Mouse (Mus musculus) hindbrain, embryonic 15.5 days (tissue): ENCODE measurements around the gene Ap1s3. TPM values are rescaled to one million over a fixed set of nuclear protein-coding genes. Genes with fewer than 3 reads are reported as not detected.

Source experiments
- ATAC-seq: fragments of 200-750 bp; cut with Nextera tagmentation; 2 replicates; pipeline ENCODE4 v1.8.0; 2017; ENCODE audit warnings: low read depth, moderate number of reproducible peaks, moderate TSS enrichment; ENCODE audit not compliant: low FRiP score
- H3K27ac ChIP-seq: fragments of 300-500 bp; sonication (generic); replicated peaks from 2 replicates; pipeline ENCODE4 v1.5.1; 2015; ENCODE audit warnings: mild to moderate bottlenecking, inconsistent platforms
- H3K27me3 ChIP-seq: fragments of 300-500 bp; sonication (generic); 2 replicates; pipeline ENCODE4 v1.6.1; 2015; ENCODE audit warnings: control low read depth, inconsistent platforms
- H3K36me3 ChIP-seq: fragments of 300-500 bp; sonication (generic); 2 replicates; pipeline ENCODE4 v1.6.1; 2015; ENCODE audit warnings: control low read depth, inconsistent platforms
- H3K4me1 ChIP-seq: fragments of 300-500 bp; sonication (generic); replicated peaks from 2 replicates; pipeline ENCODE4 v1.6.1; 2015; ENCODE audit warnings: control low read depth, inconsistent platforms
- H3K4me2 ChIP-seq: fragments of 300-500 bp; sonication (generic); 2 replicates; pipeline ENCODE4 v1.6.1; 2015; ENCODE audit warnings: moderate library complexity, mild to moderate bottlenecking, inconsistent platforms
- H3K4me3 ChIP-seq: fragments of 300-500 bp; sonication (generic); 2 replicates; pipeline ENCODE4 v1.5.1; 2015; ENCODE audit warnings: mild to moderate bottlenecking, inconsistent platforms
- H3K9ac ChIP-seq: fragments of 300-500 bp; sonication (generic); 2 replicates; pipeline ENCODE4 v1.6.1; 2015; ENCODE audit warnings: inconsistent platforms
- H3K9me3 ChIP-seq: fragments of 300-500 bp; sonication (generic); 2 replicates; pipeline ENCODE4 v1.6.1; 2016; ENCODE audit warnings: control low read depth, inconsistent platforms
- WGBS: fragments of 180-500 bp; shearing (Covaris S2); methylation state at CpG from one replicate; pipeline ENCODE4 v1.1.7; 2015; 5-methylcytosine and 5-hydroxymethylcytosine counted together
- polyA plus RNA-seq: library from polyadenylated mRNA; unstranded; fragments of >200 nt; fragmentation: Nextera tagmentation; extraction: Ambion mirVana; gene quantifications from 2 replicates; pipeline ENCODE4 v1.2.1, GENCODE M21; 2015

Gene Ap1s3
- polyA plus RNA-seq, 1 experiment from 2014 or later: 0.12 TPM

DNA sequence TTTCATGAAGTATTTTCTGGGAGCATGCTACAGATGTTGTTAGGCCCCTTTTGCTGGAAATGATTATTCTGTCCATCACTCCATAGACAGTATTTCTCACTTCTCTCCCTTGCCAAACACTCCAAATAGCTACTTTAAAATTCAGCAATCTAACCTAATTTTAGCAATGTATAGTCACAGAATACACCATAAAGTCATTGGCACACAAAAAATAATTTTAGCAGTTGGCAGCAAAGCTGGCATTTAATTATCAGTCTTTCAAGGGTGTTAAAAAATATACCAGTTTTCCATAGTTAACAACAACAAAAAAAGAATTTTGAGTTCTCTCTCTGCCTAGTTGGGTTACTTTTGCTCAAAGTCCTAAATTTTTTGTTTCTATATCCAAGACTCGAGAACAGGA lies 14.4 kb downstream of the Ap1s3 start:
- ATAC-seq: no peak
- Histone ChIP-seq H3K9ac (no peak overlapping the region), H3K4me1 (no peaks in the 10 kb centered on the region), H3K4me2 (no peak overlapping the region), H3K27me3 (no peaks in the 10 kb centered on the region), H3K9me3 (no peaks in the 10 kb centered on the region), H3K27ac (no peak overlapping the region), H3K4me3 (no peak overlapping the region), H3K36me3 (no peaks in the 10 kb centered on the region)
- WGBS: 74% methylated on average over 1 of the region's 1 CpGs

DNA sequence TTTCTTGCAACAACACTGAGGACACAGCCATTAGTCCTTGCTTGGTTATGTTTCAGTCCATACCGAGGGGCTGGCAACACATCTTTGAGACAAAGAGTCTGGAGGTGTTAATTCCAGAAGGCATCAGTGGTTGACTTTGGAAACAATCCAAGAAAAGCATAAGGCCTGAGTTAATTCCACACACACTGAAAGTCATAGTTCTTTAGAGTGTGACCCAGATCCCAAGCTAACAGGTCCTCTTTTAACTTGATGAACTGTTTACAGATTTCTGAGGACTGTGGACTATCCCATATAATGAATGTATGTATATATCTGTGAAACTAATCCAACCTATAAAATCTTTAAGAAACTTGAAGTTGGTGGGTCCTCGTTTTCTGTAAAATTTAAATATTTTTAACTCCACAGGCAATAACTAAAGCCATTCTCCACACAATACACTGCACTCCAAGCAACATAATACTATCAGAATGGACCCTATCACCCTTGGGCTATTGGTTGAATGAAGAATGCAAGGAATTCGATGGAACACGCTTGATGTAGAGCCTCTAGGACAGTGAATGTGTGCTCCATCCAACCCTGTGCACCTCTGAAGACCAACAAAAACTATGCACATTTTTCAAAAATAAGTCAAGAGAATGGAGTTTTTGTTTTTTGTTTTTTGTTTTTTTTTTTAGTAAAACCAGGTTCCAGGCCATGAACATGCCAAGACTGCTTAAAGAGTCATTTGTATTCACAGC lies 15.8 kb downstream of the Ap1s3 start:
- H3K36me3 ChIP-seq: no peaks in the 10 kb centered on the region
- no peak overlapping the region for H3K4me2 ChIP-seq
- H3K9me3 ChIP-seq: no peaks in the 10 kb centered on the region
- H3K4me1 ChIP-seq: no peaks in the 10 kb centered on the region
- no peaks in the 10 kb centered on the region for H3K27me3 ChIP-seq
- no peak overlapping the region for H3K9ac ChIP-seq
- H3K27ac ChIP-seq: no peak overlapping the region
- H3K4me3 ChIP-seq: no peak overlapping the region
- ATAC-seq: no peak
- WGBS: 83% methylated on average over 4 of the region's 4 CpGs

DNA sequence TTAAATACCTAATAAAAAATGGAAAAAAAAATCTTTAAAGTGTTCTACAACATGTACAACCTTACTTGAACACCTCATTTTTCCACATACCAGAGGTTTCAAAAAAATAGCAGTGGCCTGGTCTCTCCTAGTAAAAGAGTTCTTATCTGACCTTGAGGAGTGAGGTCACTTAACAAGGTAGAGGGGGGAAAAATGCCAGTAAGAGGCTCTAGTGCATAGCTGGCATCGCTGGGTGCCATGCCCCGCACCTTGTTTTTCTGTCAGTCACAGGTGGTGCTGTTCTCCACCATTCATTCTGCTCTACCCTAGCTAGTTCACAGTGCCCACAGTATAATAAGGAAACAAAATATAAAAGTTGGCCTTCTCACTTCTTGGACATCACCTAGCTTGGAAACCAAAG lies 16.8 kb downstream of the Ap1s3 start:
- Histone ChIP-seq H3K9ac (no peak overlapping the region), H3K9me3 (no peaks in the 10 kb centered on the region), H3K4me2 (no peak overlapping the region), H3K4me1 (no peaks in the 10 kb centered on the region), H3K27me3 (no peaks in the 10 kb centered on the region), H3K27ac (no peak overlapping the region), H3K4me3 (no peak overlapping the region), H3K36me3 (no peaks in the 10 kb centered on the region)
- no peak for ATAC-seq
- 98% methylated on average over 2 of the region's 2 CpGs for WGBS

DNA sequence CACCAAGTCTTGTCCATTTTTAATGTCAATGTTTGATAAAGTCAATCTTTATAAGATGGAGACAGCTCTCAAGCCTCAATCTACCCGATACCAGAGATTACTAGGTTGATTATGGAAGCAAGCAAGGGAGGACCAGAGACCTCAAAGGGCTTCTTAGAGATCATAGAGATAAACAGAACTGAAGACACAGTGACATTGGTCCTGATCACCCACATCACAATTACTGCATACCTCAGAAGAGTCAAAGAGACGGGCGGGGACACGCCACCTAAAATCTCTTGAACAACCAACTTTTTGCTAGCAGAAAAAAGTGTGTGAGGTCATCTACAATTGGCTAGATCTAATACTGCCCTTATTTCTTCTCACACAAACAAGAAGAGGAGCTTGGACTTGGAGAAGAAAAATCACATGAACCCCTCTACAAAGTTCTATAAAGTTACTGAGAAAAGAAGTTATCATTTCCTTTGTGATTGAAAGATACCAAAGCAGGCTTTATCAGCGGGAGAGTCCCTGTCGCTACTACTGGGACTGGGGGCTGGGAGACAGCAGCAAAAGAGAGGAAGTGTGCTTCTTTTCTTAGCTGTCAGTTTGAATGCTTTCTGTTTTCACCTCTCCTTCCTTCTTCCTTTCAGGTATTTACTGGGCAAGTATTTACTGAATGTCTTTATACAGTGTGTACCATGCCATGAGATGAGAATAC lies 28.2 kb downstream of the Ap1s3 start:
- Histone ChIP-seq H3K4me2 (no peak overlapping the region), H3K27me3 (no peaks in the 10 kb centered on the region), H3K36me3 (no peaks in the 10 kb centered on the region), H3K9ac (no peak overlapping the region), H3K9me3 (no peaks in the 10 kb centered on the region), H3K4me3 (no peak overlapping the region), H3K27ac (no peak overlapping the region), H3K4me1 (peaks cover 5% of the 10 kb centered on the region; the same call in 1 of the 2 replicates)
- ATAC-seq: no peak
- 89% methylated on average over 6 of the region's 6 CpGs for WGBS

DNA sequence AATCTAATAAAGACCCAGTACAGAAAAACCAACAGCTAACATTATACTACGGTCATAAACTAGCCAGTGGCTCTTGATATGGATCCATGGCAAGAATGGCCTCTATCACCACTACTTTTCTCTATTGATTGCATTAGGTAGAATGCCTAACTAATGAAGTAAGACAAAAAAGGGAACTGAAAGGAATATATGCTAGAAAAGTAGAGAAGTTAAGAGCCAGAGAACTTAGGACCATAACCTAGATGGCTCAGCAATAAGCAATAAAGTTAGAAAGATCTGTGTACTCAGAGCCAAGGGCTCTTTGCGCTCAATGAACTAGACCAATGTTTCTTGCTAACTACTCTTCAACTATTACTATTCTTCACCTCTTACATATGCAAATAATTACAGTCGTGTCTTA lies 29.1 kb downstream of the Ap1s3 start:
- Histone ChIP-seq H3K4me1 (peaks cover 5% of the 10 kb centered on the region; the same call in 1 of the 2 replicates), H3K9me3 (no peaks in the 10 kb centered on the region), H3K4me3 (no peak overlapping the region), H3K27me3 (no peaks in the 10 kb centered on the region), H3K36me3 (no peaks in the 10 kb centered on the region), H3K9ac (no peak overlapping the region), H3K4me2 (no peak overlapping the region), H3K27ac (no peak overlapping the region)
- 97% methylated on average over 3 of the region's 3 CpGs for WGBS
- ATAC-seq: no peak

DNA sequence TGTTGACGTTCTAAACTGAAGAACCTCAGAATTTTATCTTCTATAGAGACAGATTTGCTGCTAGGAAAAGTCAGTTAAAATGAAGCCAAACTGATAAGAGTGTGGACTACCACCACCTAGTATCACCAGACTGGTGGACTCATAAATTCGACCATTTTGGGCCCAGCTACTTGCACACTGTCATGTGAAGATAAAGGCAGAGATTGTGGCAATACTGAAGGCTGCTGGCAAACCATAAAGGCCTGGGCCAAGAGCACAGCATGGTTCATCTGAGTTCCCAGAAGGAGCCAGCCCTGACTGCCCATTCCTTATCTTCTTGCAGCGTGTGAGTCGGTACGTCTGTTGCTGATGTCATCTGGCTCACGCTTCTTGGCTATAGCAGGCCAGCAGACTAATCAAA lies 30.4 kb downstream of the Ap1s3 start:
- Histone ChIP-seq H3K27ac (no peak overlapping the region), H3K4me2 (no peak overlapping the region), H3K4me3 (no peak overlapping the region), H3K9me3 (no peaks in the 10 kb centered on the region), H3K9ac (no peak overlapping the region), H3K36me3 (no peaks in the 10 kb centered on the region), H3K4me1 (peaks cover 5% of the 10 kb centered on the region; the same call in 1 of the 2 replicates), H3K27me3 (no peaks in the 10 kb centered on the region)
- 84% methylated on average over 6 of the region's 6 CpGs for WGBS
- no peak for ATAC-seq

DNA sequence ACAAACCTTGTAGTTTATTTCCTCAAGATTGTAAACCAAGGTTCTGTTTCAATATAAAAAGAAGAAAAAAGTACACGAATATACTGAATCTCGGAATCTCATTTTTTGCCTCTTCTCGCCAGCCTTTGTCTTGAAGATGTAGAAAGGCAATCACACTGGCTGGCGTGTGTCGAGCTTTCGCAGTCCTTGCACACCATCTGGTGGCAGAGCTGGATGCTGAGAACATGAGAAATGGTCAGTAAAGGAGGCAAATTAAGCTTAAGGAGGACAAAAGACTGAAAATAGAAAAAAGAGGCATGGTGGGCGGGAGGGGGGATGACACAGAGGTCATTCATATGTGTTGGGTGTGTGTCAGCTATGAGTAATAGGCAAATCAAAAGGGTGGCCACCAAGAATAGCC lies 31.6 kb downstream of the Ap1s3 start:
- H3K27ac ChIP-seq: no peak overlapping the region
- no peaks in the 10 kb centered on the region for H3K9me3 ChIP-seq
- WGBS: 39% methylated on average over 7 of the region's 7 CpGs
- ATAC-seq: peak; percentile 82; the same call in 1 of the 2 replicates
- H3K9ac ChIP-seq: no peak overlapping the region
- H3K4me2 ChIP-seq: no peak overlapping the region
- H3K4me1 ChIP-seq: peaks cover 5% of the 10 kb centered on the region; the same call in 1 of the 2 replicates
- H3K27me3 ChIP-seq: no peaks in the 10 kb centered on the region
- H3K36me3 ChIP-seq: no peaks in the 10 kb centered on the region
- H3K4me3 ChIP-seq: no peak overlapping the region

DNA sequence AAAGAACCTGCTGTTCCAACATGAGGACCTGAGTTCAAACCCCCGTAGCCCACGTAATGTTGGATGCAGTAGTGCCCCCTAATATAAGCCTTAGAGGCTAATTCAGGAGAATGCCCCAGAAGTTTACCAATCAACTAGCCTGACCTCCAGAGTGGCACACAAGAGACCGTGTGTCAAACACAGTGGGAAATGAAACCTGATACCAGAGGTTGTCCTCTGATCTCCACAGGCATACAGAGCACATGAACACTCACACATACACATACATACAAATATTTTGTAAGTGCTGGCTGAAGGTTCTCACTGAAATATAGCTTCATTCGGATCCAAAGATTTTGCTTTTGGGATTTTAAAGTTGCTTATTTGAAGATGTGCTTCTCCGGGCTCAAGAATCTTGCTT lies 32.1 kb downstream of the Ap1s3 start:
- ATAC-seq: no peak; the same call in 1 of the 2 replicates
- no peak overlapping the region for H3K4me3 ChIP-seq
- H3K9ac ChIP-seq: no peak overlapping the region
- peaks cover 5% of the 10 kb centered on the region; the same call in 1 of the 2 replicates for H3K4me1 ChIP-seq
- WGBS: 73% methylated on average over 5 of the region's 5 CpGs
- H3K27ac ChIP-seq: no peak overlapping the region
- H3K27me3 ChIP-seq: no peaks in the 10 kb centered on the region
- no peaks in the 10 kb centered on the region for H3K9me3 ChIP-seq
- H3K4me2 ChIP-seq: no peak overlapping the region
- no peaks in the 10 kb centered on the region for H3K36me3 ChIP-seq

DNA sequence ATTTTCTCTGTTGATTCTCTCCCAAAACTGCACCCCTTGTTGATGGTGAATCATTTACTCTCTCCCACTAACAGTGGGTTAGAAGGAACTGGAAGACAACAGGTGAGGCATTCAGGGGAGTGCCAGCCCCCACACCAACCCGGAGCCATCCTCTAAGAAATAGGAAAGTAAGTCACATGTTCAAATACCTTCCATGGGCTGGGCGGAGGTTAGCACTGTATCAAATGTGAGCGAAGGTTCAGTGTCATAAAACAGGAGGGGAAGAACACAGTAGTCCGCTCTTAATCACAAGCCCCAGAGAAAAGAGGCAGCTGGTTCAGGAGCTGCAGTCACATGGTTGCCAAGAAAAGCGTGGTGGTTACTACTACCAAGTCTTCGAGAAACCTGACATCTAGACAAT lies 32.7 kb downstream of the Ap1s3 start:
- Histone ChIP-seq H3K36me3 (no peaks in the 10 kb centered on the region), H3K4me2 (no peak overlapping the region), H3K4me1 (peaks cover 5% of the 10 kb centered on the region; the same call in 1 of the 2 replicates), H3K9me3 (no peaks in the 10 kb centered on the region), H3K27ac (no peak overlapping the region), H3K27me3 (no peaks in the 10 kb centered on the region), H3K4me3 (no peak overlapping the region), H3K9ac (no peak overlapping the region)
- 88% methylated on average over 6 of the region's 6 CpGs for WGBS
- no peak for ATAC-seq

DNA sequence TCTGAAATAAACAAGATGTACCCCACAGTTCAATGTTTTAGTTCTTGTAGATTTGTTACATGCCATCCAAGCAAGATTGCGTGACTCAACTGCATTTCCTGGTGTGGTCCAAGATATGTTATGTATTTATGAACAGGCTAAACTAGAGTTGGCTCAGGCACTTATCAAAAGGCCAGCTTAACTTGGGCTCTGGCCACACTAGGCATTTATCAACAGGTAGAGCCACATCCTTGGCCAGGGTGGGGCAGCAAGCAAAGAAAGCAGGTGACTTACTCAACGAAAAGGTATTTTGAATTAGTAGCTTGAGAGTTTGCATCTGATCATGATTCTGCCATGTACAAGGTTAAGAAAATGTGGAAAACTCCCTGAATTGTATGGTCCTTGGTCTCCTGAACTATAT lies 34.0 kb downstream of the Ap1s3 start:
- H3K27ac ChIP-seq: no peak overlapping the region
- H3K36me3 ChIP-seq: no peaks in the 10 kb centered on the region
- H3K9ac ChIP-seq: no peak overlapping the region
- no peak overlapping the region for H3K4me3 ChIP-seq
- H3K27me3 ChIP-seq: no peaks in the 10 kb centered on the region
- WGBS: 94% methylated on average over 2 of the region's 2 CpGs
- H3K4me2 ChIP-seq: no peak overlapping the region
- peaks cover 5% of the 10 kb centered on the region; the same call in 1 of the 2 replicates for H3K4me1 ChIP-seq
- H3K9me3 ChIP-seq: no peaks in the 10 kb centered on the region
- ATAC-seq: no peak

DNA sequence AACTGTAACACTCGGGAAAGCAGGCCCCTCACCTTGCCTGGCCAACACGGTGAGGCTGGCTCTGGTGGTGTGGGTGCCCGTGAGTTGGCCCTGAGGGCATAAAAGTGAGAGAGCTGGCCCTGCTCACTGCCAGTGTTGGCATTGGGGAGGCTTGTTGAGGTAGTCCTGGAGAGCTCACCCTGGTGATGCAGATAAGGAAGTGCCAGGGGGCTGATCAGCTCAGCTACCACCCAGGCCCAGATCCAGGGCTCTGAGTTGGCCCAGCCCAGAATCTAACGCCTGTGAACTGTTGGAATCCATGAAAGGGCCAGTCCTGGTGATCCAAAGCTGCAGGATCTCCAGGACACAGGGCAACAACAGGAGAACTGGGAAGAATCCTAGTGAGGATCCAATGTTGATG lies 40.3 kb downstream of the Ap1s3 start:
- Histone ChIP-seq H3K4me2 (no peak overlapping the region), H3K9me3 (no peaks in the 10 kb centered on the region), H3K27me3 (no peaks in the 10 kb centered on the region), H3K27ac (no peak overlapping the region), H3K9ac (no peak overlapping the region), H3K4me3 (no peak overlapping the region), H3K4me1 (no peaks in the 10 kb centered on the region), H3K36me3 (no peaks in the 10 kb centered on the region)
- 87% methylated on average over 4 of the region's 4 CpGs for WGBS
- ATAC-seq: no peak

DNA sequence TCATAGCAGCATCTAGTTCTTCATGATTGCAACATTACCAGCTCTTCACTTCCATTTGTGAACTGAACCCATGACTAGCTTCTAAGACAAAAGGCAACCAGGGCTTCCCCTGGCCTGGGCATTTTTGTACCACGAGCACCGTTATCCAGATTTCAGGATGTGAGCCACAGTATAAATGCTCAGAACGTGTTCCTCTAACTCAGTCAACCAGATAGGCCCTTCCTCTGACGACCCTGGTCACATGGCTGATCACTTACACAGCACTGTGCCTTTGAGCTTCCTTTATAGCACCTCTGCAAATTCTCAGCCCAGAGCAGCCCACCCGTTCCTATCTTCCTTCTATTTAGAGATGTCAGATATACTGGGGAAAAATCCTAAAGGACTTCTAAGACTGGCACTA lies 42.0 kb downstream of the Ap1s3 start:
- Histone ChIP-seq H3K4me2 (no peak overlapping the region), H3K27me3 (no peaks in the 10 kb centered on the region), H3K27ac (no peak overlapping the region), H3K36me3 (no peaks in the 10 kb centered on the region), H3K4me1 (no peaks in the 10 kb centered on the region), H3K9me3 (no peaks in the 10 kb centered on the region), H3K9ac (no peak overlapping the region), H3K4me3 (no peak overlapping the region)
- no peak for ATAC-seq
- 82% methylated on average over 5 of the region's 5 CpGs for WGBS
